Mouse (Mus musculus): ENCODE measurements around the gene Zfyve27. TPM values are rescaled to one million over a fixed set of nuclear protein-coding genes. Genes with fewer than 3 reads are reported as not detected.

The Zfyve27 gene
- total RNA-seq, 2 experiments from 2014 or later, result 94.5 to 96.4 TPM

DNA sequence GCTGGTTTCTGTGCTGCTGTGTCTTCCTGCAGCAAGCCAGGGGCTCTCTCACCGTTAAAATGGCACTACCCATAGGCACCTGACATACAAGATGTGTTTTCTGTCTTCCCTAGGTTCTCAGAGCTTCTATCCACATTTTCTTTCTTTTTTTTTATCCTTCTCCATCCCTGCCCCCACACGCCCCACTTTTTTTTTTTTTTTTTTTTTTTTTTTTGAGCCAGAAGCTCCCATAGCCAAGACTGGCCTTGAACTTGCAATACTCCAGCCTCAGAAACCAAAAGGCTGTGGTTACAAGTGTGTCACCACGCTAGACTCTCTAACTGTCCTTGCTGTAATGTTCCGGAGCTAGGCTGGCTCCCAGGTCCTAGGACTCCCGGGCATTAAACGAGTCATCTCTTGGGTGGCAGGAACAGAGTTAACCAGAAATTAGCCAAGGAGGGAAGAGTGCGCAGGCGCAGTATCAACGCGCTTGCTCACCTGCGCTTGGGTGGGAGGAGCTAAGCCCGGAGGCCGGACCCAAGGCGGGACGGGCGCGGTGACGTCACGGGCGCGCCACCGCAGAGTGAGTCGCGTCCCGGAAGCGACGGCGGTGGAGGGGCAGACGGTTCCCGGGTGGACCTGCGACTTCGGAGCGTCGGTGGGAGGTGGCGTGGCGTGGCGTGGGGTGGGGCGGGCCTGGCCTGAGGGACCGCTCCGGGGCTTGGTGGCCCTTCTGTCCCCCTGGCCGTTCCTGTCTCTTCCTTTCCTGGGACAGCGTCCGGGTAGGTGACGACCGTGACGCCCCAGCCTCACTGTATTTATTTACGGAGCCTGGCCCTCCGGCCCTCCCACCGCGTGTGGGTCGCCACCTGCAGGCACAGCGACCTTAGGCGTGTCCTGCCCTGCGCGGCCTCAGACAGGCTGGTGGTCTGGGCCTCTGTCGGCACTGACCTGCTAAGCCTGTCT lies 6.5 kb downstream of the Zfyve27 start:
- intact Hi-C loops (cut with DNase I), result no loop called here
- peak; percentile 94 for DNase-seq

DNA sequence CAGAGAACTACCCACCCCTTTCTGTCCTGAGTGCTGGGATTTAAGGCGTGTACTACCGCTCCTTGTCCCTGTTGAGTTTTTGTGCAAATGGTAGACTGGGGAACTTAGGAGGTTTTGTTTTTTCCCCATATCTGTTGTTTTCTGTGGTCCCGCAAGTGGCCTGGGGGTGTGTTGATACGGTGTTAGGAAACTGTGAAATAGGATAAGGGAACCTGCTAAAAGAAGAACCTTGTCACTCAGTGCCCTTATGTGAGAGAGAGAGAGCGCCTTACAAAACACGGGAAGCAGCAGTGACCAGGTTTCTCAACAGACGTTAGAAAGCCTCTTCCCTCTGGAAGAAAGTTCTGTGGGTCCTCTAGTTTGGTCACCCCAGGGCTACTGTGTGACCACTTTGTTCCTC lies 13.1 kb downstream of the Zfyve27 start:
- DNase-seq, result no peak
- intact Hi-C loops (cut with DNase I), result no loop called here

DNA sequence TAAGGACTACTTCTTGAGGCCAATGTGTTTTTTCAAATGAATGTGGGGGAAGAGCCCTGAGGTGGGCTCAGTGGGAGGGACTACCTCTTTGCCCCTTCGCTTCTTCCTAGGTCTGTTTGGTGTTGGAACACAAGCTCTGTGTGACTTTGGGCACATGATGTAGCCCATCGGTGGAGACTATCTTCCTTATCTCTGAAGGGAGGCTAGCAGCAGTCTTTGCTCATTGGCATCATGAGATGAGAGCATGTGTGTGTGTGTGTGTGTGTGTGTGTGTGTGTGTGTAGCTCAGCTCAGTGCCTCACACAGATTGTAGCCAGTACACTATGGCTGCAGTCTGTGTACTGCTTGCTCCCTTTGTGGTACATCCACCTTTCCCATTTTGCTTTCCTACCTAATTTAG lies 13.7 kb downstream of the Zfyve27 start:
- intact Hi-C loops (cut with DNase I), result no loop called here

DNA sequence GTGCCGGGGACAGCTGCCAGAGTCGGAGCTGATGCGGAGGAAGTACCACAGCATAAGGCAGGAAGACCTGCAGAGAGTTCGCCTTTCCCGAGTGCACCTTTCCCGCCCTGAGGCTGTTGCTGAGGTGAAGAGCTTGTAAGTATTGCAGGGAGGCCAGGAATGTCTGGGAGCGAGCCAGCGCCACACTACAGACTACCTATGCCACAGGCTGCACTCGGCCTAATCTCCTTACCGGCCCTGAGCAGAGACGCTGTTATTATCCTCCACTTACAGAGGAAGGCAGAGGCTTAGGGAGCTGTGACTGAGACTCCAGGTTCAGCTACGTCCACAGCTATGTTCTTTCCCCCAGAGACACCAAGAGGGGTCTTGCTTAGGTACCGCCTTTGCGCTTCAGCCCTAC lies 15.6 kb downstream of the Zfyve27 start:
- DNase-seq, result no peak
- intact Hi-C loops (cut with DNase I), result no loop called here

More for the DNA sequence above, 13.7 kb downstream of the Zfyve27 start:
- no peak for DNase-seq

DNA sequence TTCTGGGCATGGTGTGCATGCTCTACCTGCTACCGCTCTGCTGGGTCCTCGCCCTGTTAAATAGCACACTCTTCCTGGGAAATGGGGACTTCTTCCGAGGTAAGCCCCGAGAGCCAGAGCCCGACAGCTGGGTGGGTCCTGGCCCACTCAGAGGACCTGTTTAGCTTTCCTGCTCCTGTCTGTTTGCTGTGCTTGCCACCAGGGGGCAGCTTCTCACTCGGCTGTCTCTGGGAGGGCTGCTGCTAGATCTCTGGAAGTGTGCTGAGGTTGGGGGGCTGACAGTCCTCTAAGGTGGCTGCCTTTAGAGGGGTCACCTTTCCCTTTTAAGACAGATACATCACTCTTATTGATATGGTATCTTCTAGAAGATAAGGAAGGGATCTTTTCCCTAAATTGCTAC lies 18.9 kb downstream of the Zfyve27 start:
- DNase-seq, result no peak
- intact Hi-C loops (cut with DNase I), result no loop called here

DNA sequence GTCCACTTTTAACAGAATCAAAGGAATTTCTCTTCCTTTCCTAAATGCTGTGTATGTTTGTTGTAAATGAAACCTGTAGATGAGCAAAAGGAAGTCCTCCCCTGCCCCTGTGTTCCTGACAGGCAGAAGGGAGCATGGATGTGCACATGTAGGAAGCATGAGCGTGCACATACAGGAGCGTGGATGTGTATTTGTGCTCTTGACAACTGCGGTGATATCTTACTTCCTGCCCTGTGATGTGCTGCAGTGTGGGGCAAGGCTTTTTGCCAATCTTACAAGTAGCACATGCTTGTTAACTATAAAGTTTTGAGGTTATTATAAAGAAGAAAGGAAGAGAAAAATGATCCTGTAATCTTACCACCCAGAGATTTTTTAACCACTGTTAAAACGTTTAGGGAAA lies 26.0 kb downstream of the Zfyve27 start:
- no peak for DNase-seq
- intact Hi-C loops (cut with DNase I), result no loop called here

DNA sequence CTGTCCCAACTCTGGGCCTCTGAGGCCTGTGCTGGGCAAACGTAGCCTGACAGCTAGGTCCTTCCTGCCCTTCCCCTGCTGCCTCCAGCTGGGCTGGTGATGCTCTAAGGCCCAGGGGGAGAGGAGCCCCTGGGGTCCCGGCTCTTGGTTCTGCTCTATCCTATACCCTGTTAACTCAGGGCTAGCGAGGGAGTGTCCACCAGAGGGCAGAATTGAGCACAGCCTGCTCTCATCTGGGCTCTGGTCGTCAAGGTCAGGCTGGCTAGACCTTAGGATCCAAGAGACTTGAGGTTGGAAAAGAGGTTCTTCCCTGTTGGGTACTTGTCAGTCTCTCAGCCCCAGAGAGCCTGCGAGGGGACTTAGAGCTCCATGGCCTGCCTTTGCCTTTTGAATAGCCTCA lies 26.7 kb downstream of the Zfyve27 start:
- intact Hi-C loops (cut with DNase I), result no loop called here
- peak; percentile 72 for DNase-seq

DNA sequence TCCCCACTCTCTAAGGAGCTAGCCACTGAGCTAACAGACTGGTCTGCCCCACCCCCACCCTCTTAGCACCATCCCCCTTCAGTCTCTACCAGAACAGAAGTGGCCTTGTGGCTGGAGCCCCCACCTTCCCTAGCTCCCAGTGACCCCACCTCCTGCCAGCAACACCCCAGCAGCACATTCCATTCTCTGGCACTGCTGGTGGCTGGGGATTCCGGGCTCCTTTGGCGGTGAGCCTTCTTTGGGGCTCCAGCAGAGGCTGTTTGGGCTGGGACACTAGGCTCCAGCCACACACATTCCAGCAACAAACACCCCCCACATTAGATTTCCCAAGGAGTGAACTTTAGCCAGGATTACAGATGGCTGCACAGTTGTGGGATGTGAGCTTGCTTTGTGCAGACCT lies 29.6 kb downstream of the Zfyve27 start:
- no peak for DNase-seq
- intact Hi-C loops (cut with DNase I), result no loop called here

DNA sequence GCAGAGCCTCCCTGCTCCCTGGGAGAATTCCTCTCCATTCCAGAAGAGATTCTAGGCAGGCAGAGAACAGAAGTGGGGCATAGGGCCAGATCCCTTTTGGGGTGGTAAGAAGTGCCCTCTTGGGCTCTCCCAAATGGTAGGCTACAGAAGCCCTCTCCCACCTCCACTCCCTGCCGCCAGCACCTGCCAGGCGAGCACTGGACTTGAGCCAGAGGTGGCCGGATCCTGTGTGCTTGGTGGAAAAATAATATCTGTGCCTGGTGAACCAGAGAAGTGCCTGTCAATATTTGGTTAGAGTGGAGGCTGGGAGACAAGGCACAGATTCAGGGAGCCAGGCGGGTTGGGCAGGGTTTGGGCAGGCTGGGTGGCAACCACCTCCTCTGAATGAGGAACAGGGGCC lies 32.6 kb downstream of the Zfyve27 start:
- no peak for DNase-seq
- intact Hi-C loops (cut with DNase I), result loop anchor here (5.0 kb wide), 1 partner anchor 76 kb away; no protein-coding TSS in a partner anchor

DNA sequence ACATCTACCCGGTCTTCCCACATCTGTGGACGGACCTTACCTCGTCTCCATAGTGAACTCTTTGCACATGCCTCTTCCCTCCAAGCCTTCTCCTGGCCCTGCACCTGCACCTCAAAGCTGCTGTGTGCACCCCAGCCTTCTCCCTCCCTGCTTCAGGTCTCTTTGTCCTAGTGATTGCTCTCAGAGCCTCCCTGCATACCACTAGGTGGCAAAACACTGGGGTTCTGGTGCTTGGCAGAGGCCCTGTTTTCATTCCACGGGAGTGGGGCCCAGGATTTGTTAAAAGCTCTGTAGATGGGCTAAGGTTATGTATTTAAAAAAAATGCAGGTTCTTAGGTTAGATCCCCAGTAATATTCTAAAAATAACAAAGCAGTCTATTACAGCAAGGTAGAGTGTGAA lies 33.3 kb downstream of the Zfyve27 start:
- DNase-seq, result no peak

DNA sequence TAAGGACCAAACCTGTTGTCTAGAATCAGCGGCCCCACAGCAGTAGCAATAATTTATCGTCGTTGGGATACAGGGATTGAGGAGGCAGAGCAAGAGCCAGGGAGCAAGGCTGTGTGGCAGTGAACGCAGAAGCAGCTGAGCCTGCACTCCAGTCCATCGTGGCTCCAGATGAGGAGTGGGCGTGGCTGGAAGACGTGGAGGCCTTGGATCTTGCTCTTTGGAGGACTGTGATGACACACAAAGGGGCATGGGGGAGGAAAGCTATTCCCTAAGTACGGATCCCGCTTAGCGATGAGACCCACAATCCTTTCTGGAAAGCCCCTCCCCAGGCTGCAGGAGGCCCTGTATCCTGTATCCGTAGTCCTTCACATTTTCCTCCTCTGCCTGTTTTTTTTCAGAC lies 34.3 kb downstream of the Zfyve27 start:
- DNase-seq, result no peak
- intact Hi-C loops (cut with DNase I), result loop anchor here (5.0 kb wide), 1 partner anchor 74 kb away; no protein-coding TSS in a partner anchor

More for the DNA sequence above, 33.3 kb downstream of the Zfyve27 start:
- intact Hi-C loops (cut with DNase I), result loop anchor here (5.0 kb wide), 1 partner anchor 75 kb away; no protein-coding TSS in a partner anchor

DNA sequence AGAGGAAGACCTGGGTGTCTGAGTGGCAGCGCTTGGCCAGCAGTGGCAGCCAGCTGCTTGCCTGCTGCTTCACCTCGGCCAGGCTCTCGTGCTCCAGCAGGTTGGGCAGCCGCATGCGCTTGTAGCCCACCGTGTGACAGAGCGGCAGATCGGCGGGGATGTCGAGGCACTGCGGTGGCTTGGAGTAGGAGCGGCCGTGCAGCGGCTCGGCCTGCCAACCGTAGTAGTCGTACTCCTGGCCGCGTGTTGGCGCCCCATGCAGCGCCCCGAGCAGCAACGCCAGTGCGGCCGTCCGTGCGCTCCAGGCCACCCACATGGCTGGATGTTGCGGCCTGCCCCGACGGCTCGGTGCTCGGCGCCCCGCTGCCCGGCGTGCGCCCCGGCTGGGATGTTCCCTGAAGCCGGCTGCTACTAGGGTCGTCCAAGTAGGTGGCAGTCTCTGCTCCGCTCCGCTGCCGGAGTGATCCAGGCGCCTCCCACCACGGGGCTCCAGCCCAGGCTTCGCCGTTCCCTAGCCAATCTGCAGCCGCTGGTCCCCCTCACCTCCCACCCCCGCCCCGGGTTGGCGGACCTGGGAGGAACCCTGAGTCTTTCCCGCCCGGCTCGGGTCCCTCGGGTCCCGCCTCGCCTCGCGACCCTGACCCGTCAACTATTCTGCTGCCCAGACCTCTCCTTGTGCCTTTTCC lies 38.1 kb downstream of the Zfyve27 start, which contains the start of gene Sfrp5:
Gene Sfrp5 (minus strand): TSS at position 557 of the 686 bp plus-strand sequence.
- DNase-seq, result peak; percentile 32
- intact Hi-C loops (cut with DNase I), result no loop called here

DNA sequence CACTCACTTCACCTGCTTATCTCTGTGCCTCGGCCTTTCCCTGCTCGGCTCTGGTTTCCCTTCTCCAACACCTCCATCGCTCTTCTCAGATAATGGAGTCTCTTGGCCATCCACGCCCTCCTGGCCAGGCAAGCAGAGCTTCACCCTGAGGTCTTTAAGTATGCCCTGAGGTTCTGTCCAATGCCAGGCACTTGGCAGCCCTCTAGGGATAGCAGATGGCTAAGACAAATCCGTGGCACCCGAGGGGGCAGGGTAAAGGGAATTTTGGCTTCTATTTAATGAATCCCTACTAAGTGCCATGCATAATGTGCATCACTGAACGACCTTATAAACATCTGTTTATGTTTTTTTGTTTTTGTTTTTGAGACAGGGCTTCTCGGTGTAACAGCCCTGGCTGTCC lies 38.7 kb downstream of the Zfyve27 start:
- no peak for DNase-seq
- intact Hi-C loops (cut with DNase I), result no loop called here

DNA sequence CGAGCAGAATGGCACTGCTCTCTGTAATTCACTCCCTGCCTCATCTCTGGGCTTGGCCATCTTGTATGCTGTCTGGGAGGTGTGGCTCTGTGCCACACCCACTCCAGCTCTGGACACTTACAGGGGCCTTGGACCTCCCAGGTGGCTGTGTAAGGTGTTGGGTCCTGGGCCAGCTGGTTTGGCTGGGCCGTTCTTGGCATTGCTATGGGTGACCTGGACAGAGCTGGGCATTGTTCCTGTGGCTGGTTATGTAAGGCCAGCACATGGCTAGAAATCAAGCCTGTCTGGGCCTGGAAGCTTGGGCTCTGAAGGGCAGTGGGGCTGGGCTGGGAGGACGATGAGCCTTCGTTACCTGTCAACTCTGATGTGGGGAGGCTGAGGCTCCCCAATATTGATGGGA lies 40.6 kb downstream of the Zfyve27 start:
- intact Hi-C loops (cut with DNase I), result no loop called here
- no peak for DNase-seq

DNA sequence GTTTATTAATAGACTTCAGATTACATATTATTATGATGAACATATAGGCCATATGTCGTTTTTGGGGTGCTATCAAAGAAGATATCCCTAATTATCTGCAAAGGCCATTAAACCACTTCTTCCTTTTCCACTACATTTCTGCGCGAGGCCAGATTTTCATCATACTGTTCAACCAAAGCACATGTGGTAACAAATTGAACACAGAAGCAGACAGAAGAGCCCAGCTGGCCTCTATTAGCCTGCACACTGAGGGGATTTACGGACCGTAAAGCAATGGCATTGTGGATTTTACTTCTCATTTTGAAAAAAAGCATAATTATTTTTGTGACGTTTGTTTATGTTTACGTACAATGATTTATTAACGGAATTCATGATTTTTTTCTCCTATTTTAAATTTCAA lies 41.5 kb downstream of the Zfyve27 start:
- intact Hi-C loops (cut with DNase I), result no loop called here

DNA sequence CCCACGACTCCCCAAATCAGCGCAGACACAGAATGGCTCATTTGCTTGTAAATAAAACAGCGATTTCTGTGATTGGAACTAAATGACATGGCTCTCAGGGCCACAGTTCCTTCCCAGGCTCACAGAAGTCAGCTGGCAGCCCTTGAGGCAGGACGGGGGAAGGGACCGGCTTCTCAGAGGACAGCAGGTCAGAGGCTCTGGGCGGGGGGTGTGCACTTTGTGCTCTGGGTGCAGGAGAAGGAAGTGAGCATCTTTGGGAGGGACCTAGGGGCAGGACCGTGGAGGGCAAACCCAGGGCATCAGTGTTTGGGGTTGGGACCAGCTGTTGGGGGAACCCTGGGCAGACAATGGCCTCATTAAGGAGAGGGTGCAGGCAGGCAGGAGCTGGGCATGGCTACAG lies 45.7 kb downstream of the Zfyve27 start:
- DNase-seq, result no peak
- intact Hi-C loops (cut with DNase I), result no loop called here

More for the DNA sequence above, 41.5 kb downstream of the Zfyve27 start:
- no peak for DNase-seq

DNA sequence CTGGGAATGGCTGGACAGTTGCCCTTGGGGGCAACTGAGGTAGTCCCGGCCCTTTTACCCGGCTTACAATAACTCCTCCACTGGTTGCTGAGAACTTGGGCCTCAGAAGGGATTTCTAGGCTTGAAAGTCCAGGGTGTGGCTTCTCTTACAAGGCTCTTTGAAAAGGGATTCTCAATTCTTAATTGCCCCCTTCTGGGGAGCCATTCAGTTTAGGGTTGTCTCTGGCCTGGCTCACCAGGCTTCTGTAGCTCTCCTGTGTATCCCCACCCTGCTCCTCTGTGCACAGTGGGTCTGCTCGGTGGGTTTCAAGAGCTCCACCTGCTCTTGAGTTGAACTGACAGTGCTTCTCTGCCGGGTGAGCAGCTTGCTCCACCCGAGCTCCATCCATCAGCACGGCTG lies 46.2 kb downstream of the Zfyve27 start:
- intact Hi-C loops (cut with DNase I), result no loop called here
- no peak for DNase-seq

DNA sequence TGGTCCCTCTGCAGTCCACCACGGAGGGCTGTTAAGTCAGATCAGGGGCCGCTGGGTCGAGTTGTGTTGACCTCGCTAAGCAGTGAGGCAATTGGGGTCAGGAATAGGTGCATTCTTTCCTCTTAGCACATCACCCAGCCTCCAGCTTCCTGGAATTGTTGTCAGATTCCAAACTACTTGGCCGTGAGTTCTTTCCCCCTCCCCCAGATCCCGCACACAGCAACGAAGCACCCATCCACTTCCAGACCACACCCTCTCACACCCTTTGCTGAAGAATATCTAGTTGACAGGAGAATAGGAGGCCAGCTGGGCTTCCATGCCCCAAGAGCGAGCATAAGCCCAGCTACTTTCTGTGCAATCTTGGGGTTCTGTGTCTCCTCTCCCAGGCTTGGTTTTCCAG lies 48.2 kb downstream of the Zfyve27 start:
- DNase-seq, result no peak
- intact Hi-C loops (cut with DNase I), result no loop called here

DNA sequence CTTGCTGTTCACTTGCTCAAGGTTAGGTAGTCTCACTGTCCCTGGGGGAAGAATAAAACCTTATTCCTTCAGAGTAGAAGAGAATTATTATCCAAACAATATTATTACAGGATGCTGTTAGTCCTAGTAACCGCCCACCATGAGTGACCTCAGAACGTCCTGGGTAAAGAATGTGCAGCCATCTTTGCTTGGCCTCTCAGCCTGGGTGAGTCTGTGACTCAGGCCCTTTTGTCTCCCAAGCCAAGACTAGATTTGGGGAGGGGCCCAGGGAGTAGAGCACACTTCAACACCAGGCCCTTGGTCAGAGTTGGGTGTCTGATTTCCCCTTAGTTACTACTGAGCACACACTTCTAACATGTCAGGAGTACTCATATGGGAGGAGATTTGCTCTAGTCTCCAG lies 50.9 kb downstream of the Zfyve27 start:
- intact Hi-C loops (cut with DNase I), result no loop called here
- DNase-seq, result no peak

DNA sequence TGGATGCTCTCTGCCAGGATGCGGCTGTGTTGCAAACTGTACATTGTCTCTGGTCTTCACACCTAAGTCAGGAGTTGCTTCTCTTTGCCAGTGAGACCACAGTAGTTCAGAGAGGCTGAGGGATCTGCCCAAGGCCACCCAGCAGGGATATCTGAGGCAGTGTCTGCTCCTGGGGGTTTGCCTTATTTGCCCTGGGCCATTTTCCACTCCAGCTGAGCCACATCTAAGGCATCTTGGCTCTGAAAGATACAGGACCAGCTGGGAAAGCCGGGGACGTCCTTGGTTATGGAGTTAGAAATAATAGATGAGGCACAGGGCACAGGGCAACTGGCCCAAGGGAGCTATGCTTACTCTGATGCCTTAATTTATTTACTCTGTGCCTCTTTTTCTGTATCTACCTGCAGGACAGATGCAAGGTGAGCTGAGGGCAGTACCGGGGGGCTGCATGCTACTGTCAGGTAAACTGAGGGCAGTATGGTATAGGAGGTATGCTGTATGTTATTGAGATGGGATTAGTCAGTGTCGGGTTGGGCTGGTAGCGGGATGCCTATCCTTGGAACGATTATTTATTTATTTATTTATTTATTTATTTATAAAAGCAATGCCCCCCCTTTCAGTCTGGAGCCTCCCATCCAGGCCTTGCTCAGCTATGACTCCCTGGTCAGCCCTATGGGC lies 53.1 kb downstream of the Zfyve27 start:
- intact Hi-C loops (cut with DNase I), result loop anchor here (5.0 kb wide), 1 partner anchor 55 kb away; no protein-coding TSS in a partner anchor
- peak; percentile 54 for DNase-seq

DNA sequence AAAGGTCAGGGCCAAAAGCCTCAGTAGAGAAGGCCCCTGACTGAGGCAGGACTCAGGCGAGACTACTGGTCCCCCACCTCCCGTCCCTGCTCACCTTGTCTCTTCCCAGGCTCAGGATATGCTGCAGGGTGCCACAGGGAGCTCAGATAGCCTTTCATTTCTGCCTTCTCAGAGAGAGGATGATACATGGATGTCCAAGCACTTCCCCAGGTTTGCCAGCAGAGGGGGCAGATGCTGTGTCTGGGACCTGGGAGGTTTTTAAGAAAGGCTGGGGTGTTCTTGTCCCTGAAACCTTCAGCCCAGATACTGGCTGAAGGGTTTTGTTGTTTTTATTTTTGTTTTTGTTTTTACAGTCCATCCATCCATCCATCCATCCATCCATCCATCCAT lies 53.6 kb downstream of the Zfyve27 start:
- peak; percentile 49 for DNase-seq
- intact Hi-C loops (cut with DNase I), result loop anchor here (5.0 kb wide), 1 partner anchor 55 kb away; no protein-coding TSS in a partner anchor
